Mouse (Mus musculus) G1E (cell line): ENCODE data around the gene Hps3. TPM values are rescaled to one million over a fixed set of nuclear protein-coding genes. Genes with fewer than 3 reads are reported as not detected.
A peak's percentile ranks its signal among the peaks of the same experiment; 100 is the strongest.
"Not testable (repeated sequence)": the region's sequence is repeated elsewhere in the genome, so short reads cannot be mapped to it uniquely, and the experiment has no call there.

ENCODE experiments used
- ATAC-seq: 2 replicates; pipeline ENCODE4 v1.8.0; 2016; ENCODE audit warnings: mild to moderate bottlenecking; ENCODE audit not compliant: insufficient number of reproducible peaks, poor library complexity, low FRiP score, severe bottlenecking; ENCODE audit errors: extremely low read depth
- DNase-seq: peaks from one replicate; pipeline ENCODE4 v3.0.0; 2012; ENCODE audit warnings: low spot score
- H3K27me3 ChIP-seq: 2 replicates; pipeline ENCODE4 v1.6.1; 2012; ENCODE audit warnings: mild to moderate bottlenecking, low read length, inconsistent platforms; ENCODE audit not compliant: insufficient read depth
- H3K36me3 ChIP-seq: replicated peaks from 2 replicates; pipeline ENCODE3; 2012; ENCODE audit warnings: mild to moderate bottlenecking, inconsistent platforms
- H3K4me1 ChIP-seq: 2 replicates; pipeline ENCODE4 v1.6.1; 2012; ENCODE audit warnings: low read depth, low read length, inconsistent platforms, mixed read lengths; ENCODE audit not compliant: insufficient read depth
- H3K4me3 ChIP-seq: 2 replicates; pipeline ENCODE4 v1.5.1; 2012; ENCODE audit warnings: low read depth, mild to moderate bottlenecking, inconsistent platforms, low read length, moderate library complexity, mixed read lengths
- H3K9me3 ChIP-seq: replicated peaks from 2 replicates; pipeline ENCODE4 v1.6.1; 2012; ENCODE audit warnings: inconsistent platforms
- CTCF ChIP-seq: IDR thresholded peaks from 2 replicates; pipeline ENCODE4 v1.5.1; 2012; ENCODE audit warnings: low read depth, low read length, inconsistent platforms, mixed read lengths
- GATA1 ChIP-seq: IDR thresholded peaks from 2 replicates; pipeline ENCODE4 v1.6.1; 2012; ENCODE audit warnings: borderline replicate concordance, low read length, inconsistent platforms, mixed read lengths
- GATA2 ChIP-seq: IDR thresholded peaks from 2 replicates; pipeline ENCODE4 v1.6.1; 2012; ENCODE audit warnings: low read depth, low read length, inconsistent platforms, borderline replicate concordance
- POLR2AphosphoS5 ChIP-seq: IDR thresholded peaks from 2 replicates; pipeline ENCODE4 v1.6.1; 2012; ENCODE audit warnings: low read depth, low read length, inconsistent platforms; ENCODE audit not compliant: insufficient replicate concordance
- TAL1 ChIP-seq: conservative IDR thresholded peaks from 2 replicates; pipeline ENCODE4 v1.6.1; 2012; ENCODE audit warnings: low read depth, low read length, inconsistent platforms, mixed read lengths
- polyA plus RNA-seq: library from polyadenylated mRNA; stranded (reverse); fragments of >175 nt; gene quantifications from 2 replicates; pipeline ENCODE4 v1.2.3, GENCODE M21; 2012
- total RNA-seq, 2 experiments: library from RNA; stranded (forward) in 1 of 2; stranded (reverse) in 1 of 2; fragments of 200-1000 nt in 1 of 2; fragments of >200 nt in 1 of 2; fragmentation: Nextera tagmentation in 1 of 2; gene quantifications; 2 replicates each; pipeline ENCODE4 v1.2.3; 2014 to 2017

The Hps3 gene
- total RNA-seq (2014; fragmentation: Nextera tagmentation) (27.5 and 32.2 TPM in 2 replicates), total RNA-seq (2017) (39.1 and 39.3 TPM in 2 replicates), polyA plus RNA-seq (15.0 and 16.3 TPM in 2 replicates)

GRCm38 (mm10) chr3:20034719-20035404, at the start of gene Hps3:
Gene Hps3 (minus strand): TSS chr3:20035315.
- TF ChIP-seq TAL1 (no peak), CTCF (no peak), POLR2AphosphoS5 (no peak), GATA2 (no peak)
- H3K9me3 ChIP-seq = no peaks in the 10 kb centered on the region
- DNase-seq = peak; percentile 80

GRCm38 (mm10) chr3:20082161-20082560, 47.0 kb upstream of the Hps3 start:
- DNase-seq (no peak), ATAC-seq (no peak)
- Histone ChIP-seq H3K4me3 (no peak overlapping the region), H3K36me3 (peaks cover 64% of the 10 kb centered on the region), H3K27me3 (no peaks in the 10 kb centered on the region), H3K9me3 (no peaks in the 10 kb centered on the region), H3K4me1 (no peaks in the 10 kb centered on the region)
- TF ChIP-seq GATA2 (no peak), CTCF (no peak), GATA1 (no peak), TAL1 (no peak), POLR2AphosphoS5 (no peak)

More at GRCm38 (mm10) chr3:20034719-20035404, at the start of gene Hps3:
- H3K4me1 ChIP-seq = peaks cover 18% of the 10 kb centered on the region
- peak; percentile 95 for ATAC-seq
- H3K4me3 ChIP-seq = peak within 1 kb of the TSS; percentile 94
- no peaks in the 10 kb centered on the region for H3K27me3 ChIP-seq
- H3K36me3 ChIP-seq = peaks cover 15% of the 10 kb centered on the region

DNA sequence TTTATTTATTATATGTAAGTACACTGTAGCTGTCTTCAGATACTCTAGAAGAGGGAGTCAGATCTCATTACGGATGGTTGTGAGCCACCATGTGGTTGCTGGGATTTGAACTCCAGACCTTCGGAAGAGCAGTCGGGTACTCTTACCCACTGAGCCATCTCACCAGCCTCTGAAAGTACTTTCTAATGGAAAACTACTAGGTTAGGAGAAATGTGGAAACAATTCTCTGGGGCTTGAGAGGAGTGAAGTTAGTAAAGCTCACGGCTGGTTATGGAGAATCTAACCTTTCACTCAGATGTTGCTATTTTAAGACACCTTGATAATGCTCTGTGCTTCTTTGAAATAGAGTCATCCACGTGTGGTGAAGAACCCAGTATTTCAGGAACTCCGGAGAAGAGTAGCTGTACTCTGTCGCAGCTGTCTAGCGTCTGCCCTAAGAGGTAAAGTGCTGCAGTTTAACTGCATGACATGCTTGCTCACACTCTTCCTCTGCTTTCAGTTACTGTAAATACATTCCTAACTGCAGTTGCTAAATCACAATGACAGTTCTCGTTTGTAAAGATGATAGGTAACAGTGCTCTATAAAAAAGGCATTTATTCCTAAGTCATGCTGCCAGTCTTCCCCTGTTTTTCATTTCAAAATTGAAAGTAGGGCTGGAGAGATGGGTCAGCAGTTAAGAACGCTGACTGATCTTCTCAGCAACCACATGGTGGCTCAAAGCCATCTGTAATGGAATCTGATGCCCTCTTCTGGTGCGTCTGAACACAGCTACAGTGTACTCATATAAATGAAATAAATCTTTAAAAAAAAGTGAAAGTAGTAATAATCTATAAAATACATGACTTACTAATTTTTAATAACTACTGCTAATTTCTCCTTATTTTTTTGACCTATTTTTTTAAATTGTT, 41.3 kb upstream of the Hps3 start:
- DNase-seq (no peak), ATAC-seq (no peak)
- H3K36me3 ChIP-seq = peaks cover 58% of the 10 kb centered on the region
- peaks cover 2% of the 10 kb centered on the region; the same call in 1 of the 2 replicates for H3K4me1 ChIP-seq
- H3K4me3 ChIP-seq = no peak overlapping the region
- H3K27me3 ChIP-seq = no peaks in the 10 kb centered on the region
- no peaks in the 10 kb centered on the region for H3K9me3 ChIP-seq
- no peak for TF ChIP-seq CTCF
- no peak for TF ChIP-seq GATA2
- no peak for TF ChIP-seq POLR2AphosphoS5
- TF ChIP-seq TAL1 = no peak
- TF ChIP-seq GATA1 = no peak

GRCm38 (mm10) chr3:20058197-20058541, 23.1 kb upstream of the Hps3 start:
- Histone ChIP-seq H3K4me1 (peaks cover 7% of the 10 kb centered on the region), H3K27me3 (no peaks in the 10 kb centered on the region), H3K4me3 (peak overlapping the region; percentile 85), H3K9me3 (no peaks in the 10 kb centered on the region), H3K36me3 (peaks cover 14% of the 10 kb centered on the region)
- DNase-seq (no peak), ATAC-seq (no peak)
- TF ChIP-seq POLR2AphosphoS5 (no peak), CTCF (no peak), GATA1 (no peak)

DNA sequence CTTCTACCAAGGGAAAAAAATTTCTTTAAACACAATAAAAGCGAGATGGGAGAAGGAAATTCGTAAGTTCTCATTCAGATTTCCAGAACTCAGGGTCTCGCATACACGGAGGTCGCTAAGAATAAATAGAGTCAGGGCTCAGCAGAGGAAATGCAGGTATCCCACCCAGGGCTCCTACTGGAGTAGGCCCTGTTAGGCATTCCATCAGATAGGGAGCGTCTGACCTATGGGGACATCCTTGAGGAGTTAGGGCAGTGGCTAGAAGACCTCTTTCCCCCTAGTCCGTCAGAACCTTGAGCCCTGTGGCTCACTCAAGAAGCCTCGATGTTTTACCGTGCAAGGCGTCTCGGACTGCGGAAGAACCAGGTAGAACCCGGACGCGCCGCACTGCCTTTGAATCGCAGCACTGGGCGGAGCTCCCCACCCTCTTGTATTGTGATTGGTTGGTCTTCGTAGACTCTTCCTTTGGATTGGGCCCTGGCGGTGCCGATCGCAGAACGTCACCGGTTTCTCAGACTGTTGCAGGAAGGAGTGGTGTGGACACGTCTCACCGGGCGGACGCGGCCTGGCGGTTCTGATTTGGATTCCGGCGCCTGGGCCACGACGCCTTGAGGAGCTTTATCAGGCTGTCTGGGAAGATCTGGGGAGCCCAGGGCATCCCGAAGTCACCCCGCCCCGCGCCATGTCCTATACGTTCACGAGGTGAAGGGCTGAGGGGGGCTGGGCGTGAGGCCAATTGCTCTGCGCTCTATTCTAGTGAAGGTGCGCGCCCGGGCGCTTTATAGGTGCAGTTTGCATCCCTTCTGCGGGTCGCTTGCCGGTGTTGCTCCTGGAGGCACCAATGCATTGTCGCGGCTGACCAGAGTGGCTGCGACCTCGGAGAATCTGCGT, 22.4 kb upstream of the Hps3 start, which contains the start of gene Hltf:
Hltf (plus strand) TSS at position 506 of the 891 bp plus-strand sequence.
- TF ChIP-seq POLR2AphosphoS5 = no peak
- no peak for TF ChIP-seq TAL1
- TF ChIP-seq GATA1 = no peak
- TF ChIP-seq GATA2 = no peak
- TF ChIP-seq CTCF = no peak
- H3K36me3 ChIP-seq = peaks cover 9% of the 10 kb centered on the region
- peaks cover 7% of the 10 kb centered on the region for H3K4me1 ChIP-seq
- peak within 1 kb of the TSS; percentile 85 for H3K4me3 ChIP-seq
- DNase-seq = peak; percentile 96
- ATAC-seq = peak; percentile 100
- no peaks in the 10 kb centered on the region for H3K27me3 ChIP-seq
- no peaks in the 10 kb centered on the region for H3K9me3 ChIP-seq

DNA sequence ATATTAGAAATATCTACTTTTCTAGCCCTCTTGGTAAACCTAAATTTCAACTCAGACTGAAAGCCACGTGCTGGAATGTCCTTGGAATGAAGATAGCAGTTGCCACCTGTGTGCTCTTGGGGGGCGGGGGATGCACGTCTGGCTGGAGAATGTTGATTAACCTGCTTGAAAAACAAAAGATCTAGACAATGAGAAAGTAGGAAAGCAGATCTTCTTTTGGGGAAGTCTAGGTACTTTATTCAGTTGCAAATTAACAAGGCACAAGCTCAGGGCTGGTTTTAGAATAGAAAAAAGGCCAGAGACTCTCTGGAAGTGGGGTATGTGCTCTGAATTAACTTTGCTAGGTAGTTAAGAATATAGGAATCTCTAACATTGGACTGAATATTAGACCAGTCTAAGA, 9.6 kb upstream of the Hps3 start:
- H3K4me3 ChIP-seq, H3K27me3 ChIP-seq, ATAC-seq, DNase-seq, H3K36me3 ChIP-seq, H3K9me3 ChIP-seq, H3K4me1 ChIP-seq: not testable (repeated sequence)

DNA sequence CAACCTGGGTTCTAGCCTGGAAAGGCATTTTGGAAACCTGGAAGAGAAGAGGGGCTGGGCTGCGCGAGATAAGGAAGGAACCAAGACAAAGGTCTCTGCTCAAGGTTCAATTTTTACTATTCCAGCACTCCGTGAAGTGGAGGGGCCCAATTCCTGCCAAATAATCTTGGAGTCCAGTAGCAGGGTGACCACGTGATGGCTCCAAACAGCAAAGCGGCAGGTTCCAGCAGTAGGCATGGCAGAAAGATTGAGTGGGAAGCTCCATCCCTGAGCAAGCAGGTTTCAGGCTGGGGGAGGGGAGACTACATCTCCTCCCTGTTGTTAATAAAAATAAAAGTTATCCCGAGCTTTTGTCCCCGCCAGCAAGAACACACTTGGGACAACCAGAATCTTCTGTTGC, 6.3 kb upstream of the Hps3 start:
- not testable (repeated sequence) for H3K27me3 ChIP-seq, H3K4me3 ChIP-seq, H3K4me1 ChIP-seq, DNase-seq, H3K9me3 ChIP-seq, H3K36me3 ChIP-seq, ATAC-seq
